Mouse (Mus musculus) liver, embryonic 14.5 days (tissue): ENCODE measurements around the gene Itgb7. TPM values are rescaled to one million over a fixed set of nuclear protein-coding genes. Genes with fewer than 3 reads are reported as not detected.

ENCODE experiments used
- ATAC-seq: fragments of 200-750 bp; cut with Nextera tagmentation; 2 replicates; pipeline ENCODE4 v1.8.0; 2017; ENCODE audit warnings: moderate number of reproducible peaks, mild to moderate bottlenecking, moderate library complexity; ENCODE audit not compliant: insufficient read depth
- DNase-seq, 3 experiments: peaks; one replicate each; pipeline ENCODE4 v3.0.0-alpha.2; 2012 to 2013; ENCODE audit warnings: low read depth in 3 of 3, low spot score in 3 of 3
- H3K27ac ChIP-seq: fragments of 300-500 bp; sonication (generic); 2 replicates; pipeline ENCODE4 v1.5.1; 2014; ENCODE audit warnings: moderate library complexity, mild to moderate bottlenecking, control low read depth, inconsistent platforms
- H3K27me3 ChIP-seq: fragments of 300-500 bp; sonication (generic); 2 replicates; pipeline ENCODE4 v1.6.1; 2014; ENCODE audit warnings: mild to moderate bottlenecking, low read length, moderate library complexity; ENCODE audit not compliant: control insufficient read depth, insufficient read depth
- H3K36me3 ChIP-seq: fragments of 300-500 bp; sonication (generic); replicated peaks from 2 replicates; pipeline ENCODE4 v1.6.1; 2014; ENCODE audit warnings: low read depth; ENCODE audit not compliant: control insufficient read depth, insufficient read depth
- H3K4me1 ChIP-seq, 2 experiments: fragments of 200-500 bp in 1 of 2; fragments of 300-500 bp in 1 of 2; sonication (generic) in 1 of 2; replicated peaks; 2 replicates each; pipeline ENCODE4 v1.6.1; 2012 to 2014; ENCODE audit warnings: antibody characterized with exemption in 1 of 2, inconsistent platforms in 1 of 2, low read length in 1 of 2; ENCODE audit not compliant: control insufficient read depth in 2 of 2, insufficient read depth in 2 of 2
- H3K4me2 ChIP-seq: fragments of 300-500 bp; sonication (generic); 2 replicates; pipeline ENCODE4 v1.6.1; 2014; ENCODE audit warnings: low read depth, mild to moderate bottlenecking, control low read depth, moderate library complexity
- H3K4me3 ChIP-seq, 2 experiments: fragments of 200-500 bp in 1 of 2; fragments of 300-500 bp in 1 of 2; sonication (generic) in 1 of 2; 2 replicates each; pipeline ENCODE4 v1.5.1; 2012 to 2014; ENCODE audit warnings: low read depth in 2 of 2, low read length in 2 of 2, mild to moderate bottlenecking in 2 of 2, control low read depth in 1 of 2, inconsistent platforms in 1 of 2, moderate library complexity in 1 of 2; ENCODE audit not compliant: insufficient read depth in 1 of 2
- H3K9ac ChIP-seq: fragments of 300-500 bp; sonication (generic); replicated peaks from 2 replicates; pipeline ENCODE4 v1.6.1; 2014; ENCODE audit warnings: mild to moderate bottlenecking, control low read depth, moderate library complexity
- H3K9me3 ChIP-seq: fragments of 300-500 bp; sonication (generic); 2 replicates; pipeline ENCODE4 v1.6.1; 2016; ENCODE audit warnings: low read length, mixed read lengths; ENCODE audit not compliant: control insufficient read depth
- CTCF ChIP-seq: IDR thresholded peaks from 2 replicates; pipeline ENCODE4 v1.5.1; 2016; ENCODE audit warnings: antibody characterized with exemption, low read depth, control low read depth
- EP300 ChIP-seq: IDR thresholded peaks from 2 replicates; pipeline ENCODE4 v1.6.1; 2016; ENCODE audit warnings: antibody characterized with exemption, low read depth
- WGBS: fragments of 180-500 bp; shearing (Covaris S2); extraction: QIAGEN DNeasy Blood & Tissue Kit; methylation state at CpG from one replicate; pipeline ENCODE4 v1.1.7; 2014; ENCODE audit not compliant: insufficient replicate concordance; 5-methylcytosine and 5-hydroxymethylcytosine counted together
- polyA plus RNA-seq, 2 experiments: library from polyadenylated mRNA; depleted of rRNA in 1 of 2; stranded (reverse) in 1 of 2; unstranded in 1 of 2; fragments of >200 nt; fragmentation: Nextera tagmentation in 1 of 2; extraction: Ambion mirVana in 1 of 2; gene quantifications; 2 replicates each; pipeline versions ENCODE4 v1.2.1 to v1.2.3; 2012 to 2014

The Itgb7 gene
- polyA plus RNA-seq, 2 experiments, result 2.7 to 5.6 TPM

DNA sequence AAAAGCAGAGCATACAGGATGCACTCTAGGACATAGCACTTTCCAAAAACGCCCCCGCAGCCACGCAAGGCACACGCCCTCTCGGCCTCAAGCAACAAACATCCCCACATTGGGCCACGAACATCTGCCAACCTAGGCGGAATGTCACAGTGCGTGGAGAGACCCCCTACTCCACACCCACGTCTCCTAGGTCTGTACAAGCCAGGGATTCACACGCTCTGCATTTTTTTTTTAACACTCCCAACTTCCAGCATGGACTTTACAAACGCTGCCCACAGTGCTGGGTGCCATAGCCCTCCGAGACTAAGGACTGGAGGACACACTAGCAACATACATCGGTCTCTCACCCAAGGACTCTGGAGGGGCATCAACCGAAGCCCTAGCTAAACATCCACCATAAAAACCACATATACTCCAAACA lies 13.7 kb upstream of the Itgb7 start:
- TF ChIP-seq EP300 (no peak), CTCF (no peak)
- Histone ChIP-seq H3K27ac (no peak overlapping the region), H3K4me1 (peaks cover 0 to 15% of the 10 kb centered on the region in 2 experiments; a peak in 2 of 4 replicates)

GRCm38 (mm10) chr15:102244306-102245191 lies 12.8 kb upstream of the Itgb7 start:
- ATAC-seq (no peak), DNase-seq (no peak)
- no peak overlapping the region for H3K9ac ChIP-seq
- 41% methylated on average over 19 of the region's 19 CpGs for WGBS
- H3K27ac ChIP-seq, result no peak overlapping the region
- peaks cover 0 to 15% of the 10 kb centered on the region in 2 experiments; a peak in 2 of 4 replicates for H3K4me1 ChIP-seq
- no peak for TF ChIP-seq EP300
- H3K4me3 ChIP-seq, result peak overlapping the region; percentile 9 to 51; a peak in 1 of 4 replicates
- no peaks in the 10 kb centered on the region for H3K36me3 ChIP-seq
- H3K9me3 ChIP-seq, result no peaks in the 10 kb centered on the region
- peak overlapping the region; percentile 62 for H3K4me2 ChIP-seq
- H3K27me3 ChIP-seq, result peaks cover 64% of the 10 kb centered on the region

More for the DNA sequence above, 13.7 kb upstream of the Itgb7 start:
- WGBS, result 17% methylated on average over 14 of the region's 14 CpGs
- ATAC-seq, result no peak
- peaks cover 71% of the 10 kb centered on the region for H3K27me3 ChIP-seq
- no peak for DNase-seq
- H3K9ac ChIP-seq, result no peak overlapping the region
- no peaks in the 10 kb centered on the region for H3K9me3 ChIP-seq
- H3K4me2 ChIP-seq, result peak overlapping the region; percentile 62
- H3K4me3 ChIP-seq, result peak overlapping the region; percentile 51 to 64
- H3K36me3 ChIP-seq, result no peaks in the 10 kb centered on the region

- DNase-seq (no peak), ATAC-seq (no peak)
- Histone ChIP-seq H3K36me3 (no peaks in the 10 kb centered on the region), H3K9ac (no peak overlapping the region), H3K4me2 (peak overlapping the region; percentile 40), H3K27me3 (peaks cover 54% of the 10 kb centered on the region), H3K27ac (no peak overlapping the region), H3K9me3 (no peaks in the 10 kb centered on the region), H3K4me1 (peaks cover 0 to 15% of the 10 kb centered on the region in 2 experiments; a peak in 2 of 4 replicates), H3K4me3 (peak overlapping the region in 1 of 2 experiments; percentile 12; a peak in 1 of 4 replicates)
- 13% methylated on average over 22 of the region's 22 CpGs for WGBS
- TF ChIP-seq EP300 (no peak), CTCF (no peak)
Observed at GRCm38 (mm10) chr15:102243229-102244190, 11.8 kb upstream of the Itgb7 start.

- no peak overlapping the region for H3K4me3 ChIP-seq
- no peak for DNase-seq
- no peak overlapping the region for H3K9ac ChIP-seq
- H3K4me1 ChIP-seq, result peaks cover 0 to 14% of the 10 kb centered on the region in 2 experiments; a peak in 2 of 4 replicates
- TF ChIP-seq EP300 (no peak), CTCF (no peak)
- H3K27ac ChIP-seq, result no peak overlapping the region
- no peaks in the 10 kb centered on the region for H3K9me3 ChIP-seq
- ATAC-seq, result no peak
- no peaks in the 10 kb centered on the region for H3K36me3 ChIP-seq
- H3K27me3 ChIP-seq, result peaks cover 45% of the 10 kb centered on the region
- H3K4me2 ChIP-seq, result peak overlapping the region; percentile 40; the same call in 1 of the 2 replicates
- 51% methylated on average over 12 of the region's 12 CpGs for WGBS
Observed at GRCm38 (mm10) chr15:102242404-102243228, 10.9 kb upstream of the Itgb7 start.
